Mouse (Mus musculus) layer of hippocampus, adult 11-12 months (tissue): ENCODE measurements around the gene Fer.
A peak's percentile ranks its signal among the peaks of the same experiment; 100 is the strongest.

Source experiments
- DNase-seq: peaks from one replicate; pipeline ENCODE4 v3.0.0; 2022; ENCODE audit warnings: low spot score

Fer gene

DNA sequence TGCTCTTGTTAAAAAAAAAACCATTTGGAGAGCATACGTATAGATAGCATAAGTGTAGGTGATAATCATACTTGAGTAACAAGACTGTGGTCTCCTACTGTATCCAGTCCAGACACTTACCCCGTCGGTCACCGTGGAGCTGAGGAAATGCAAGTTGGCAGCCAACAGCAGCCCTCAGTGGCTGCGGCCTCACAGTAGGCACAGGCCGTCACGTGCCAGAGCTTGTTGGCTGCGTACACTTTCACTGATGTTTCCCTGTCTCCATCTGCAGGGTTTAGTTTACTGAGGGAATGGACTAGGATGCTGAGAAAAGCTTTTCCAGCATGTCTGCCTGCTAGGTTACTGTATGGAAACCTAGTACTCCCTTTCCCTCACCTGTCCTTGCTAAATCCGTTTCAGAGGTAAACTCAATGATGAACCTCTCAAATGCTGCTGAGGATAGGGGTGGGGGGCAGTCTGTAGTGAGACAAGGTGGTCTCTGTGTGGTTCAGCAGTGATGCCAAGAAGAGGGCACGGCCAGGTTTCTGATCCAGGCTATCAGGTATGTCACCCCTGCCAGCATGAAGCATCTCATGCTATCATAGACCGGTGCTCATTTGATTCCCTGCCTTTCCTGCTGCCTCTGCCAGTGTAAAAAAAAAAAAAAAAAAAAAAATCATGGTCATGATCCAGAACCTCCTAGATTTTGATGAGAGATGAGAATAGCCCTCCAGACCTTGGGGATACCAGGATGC is 224.2 kb downstream of the Fer start:
- DNase-seq = no peak

DNA sequence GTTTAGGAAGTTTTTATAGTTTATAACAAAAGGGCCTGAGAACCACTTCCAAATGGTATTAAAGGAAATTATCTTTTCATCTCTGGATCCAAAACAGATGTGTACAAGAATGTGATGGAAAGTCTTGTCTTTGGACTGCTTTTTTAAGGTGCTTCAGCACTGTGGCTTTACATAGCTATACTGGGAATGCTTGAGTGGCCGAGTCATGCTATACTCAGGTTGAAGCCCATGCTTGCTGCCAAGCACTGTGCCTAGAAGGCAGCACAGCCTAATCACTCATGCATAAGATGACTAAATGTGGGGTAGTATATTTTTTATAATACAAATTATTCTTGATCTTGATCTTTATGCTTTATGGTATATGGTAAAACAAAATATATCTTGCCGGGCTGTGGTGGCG is 225.0 kb downstream of the Fer start:
- DNase-seq = no peak

DNA sequence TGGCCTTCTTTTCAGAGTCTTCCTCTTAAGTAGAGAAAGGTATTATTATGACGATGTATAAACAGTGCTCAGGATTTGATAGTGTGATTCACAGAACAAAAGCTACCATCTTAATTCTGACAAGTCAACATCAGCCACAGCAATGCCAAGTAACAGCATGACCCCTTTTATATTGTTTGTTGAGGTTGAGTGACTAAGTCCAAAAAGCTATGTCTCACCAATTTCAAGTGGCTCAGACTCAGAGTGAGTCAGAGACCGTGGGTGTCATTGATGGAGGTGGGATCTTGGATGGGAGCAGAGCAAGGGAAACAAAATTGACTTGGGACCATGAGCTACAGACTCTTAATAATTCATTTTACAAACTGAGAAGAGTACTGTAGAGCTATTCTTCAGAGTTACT is 230.9 kb downstream of the Fer start:
- DNase-seq = no peak

DNA sequence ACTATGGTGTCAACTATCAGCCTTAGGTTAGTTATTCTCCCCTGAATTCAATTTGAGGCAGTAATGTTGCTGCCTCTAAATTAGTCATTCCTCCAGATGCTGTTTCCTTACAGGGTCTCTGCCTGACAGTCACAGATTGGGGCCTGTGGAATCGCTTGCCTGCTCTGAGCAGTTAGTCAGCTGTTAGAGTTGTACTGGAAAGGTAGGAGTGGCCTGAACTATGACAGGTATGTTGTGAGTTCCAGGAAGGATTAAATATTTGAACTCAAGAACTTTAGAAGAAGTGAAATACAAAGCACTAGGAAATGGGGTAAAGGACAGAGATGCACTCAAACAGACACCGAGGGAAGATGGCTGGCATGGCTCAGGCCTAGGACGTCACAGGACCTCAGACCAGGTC is 233.9 kb downstream of the Fer start:
- no peak for DNase-seq

DNA sequence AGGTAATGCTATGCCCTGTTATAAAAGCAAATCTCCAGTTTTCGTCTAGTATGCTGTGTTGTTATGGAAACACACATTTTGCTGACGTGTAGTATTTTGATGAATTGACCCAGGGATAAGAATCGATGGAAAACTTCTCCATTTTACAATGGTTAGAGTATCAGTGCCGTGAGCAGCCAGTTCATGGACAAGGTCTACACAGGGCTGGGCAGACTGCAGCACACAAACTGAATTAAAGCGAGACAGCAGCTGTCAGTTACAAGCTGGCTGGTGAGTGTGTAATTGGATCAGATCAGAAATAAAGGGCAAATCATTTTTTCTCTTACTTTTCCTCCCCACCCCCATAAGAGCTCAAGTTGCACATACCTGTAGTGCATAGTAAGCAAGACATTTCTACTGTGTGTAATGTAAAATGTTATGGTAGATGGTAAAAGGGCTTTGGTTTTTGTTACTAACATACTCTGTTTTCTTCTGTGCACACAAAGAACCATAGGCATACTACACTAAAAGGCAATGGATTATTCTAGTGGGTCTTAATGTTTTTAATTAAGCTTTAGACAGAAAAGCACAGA is 235.0 kb downstream of the Fer start:
- DNase-seq = no peak

DNA sequence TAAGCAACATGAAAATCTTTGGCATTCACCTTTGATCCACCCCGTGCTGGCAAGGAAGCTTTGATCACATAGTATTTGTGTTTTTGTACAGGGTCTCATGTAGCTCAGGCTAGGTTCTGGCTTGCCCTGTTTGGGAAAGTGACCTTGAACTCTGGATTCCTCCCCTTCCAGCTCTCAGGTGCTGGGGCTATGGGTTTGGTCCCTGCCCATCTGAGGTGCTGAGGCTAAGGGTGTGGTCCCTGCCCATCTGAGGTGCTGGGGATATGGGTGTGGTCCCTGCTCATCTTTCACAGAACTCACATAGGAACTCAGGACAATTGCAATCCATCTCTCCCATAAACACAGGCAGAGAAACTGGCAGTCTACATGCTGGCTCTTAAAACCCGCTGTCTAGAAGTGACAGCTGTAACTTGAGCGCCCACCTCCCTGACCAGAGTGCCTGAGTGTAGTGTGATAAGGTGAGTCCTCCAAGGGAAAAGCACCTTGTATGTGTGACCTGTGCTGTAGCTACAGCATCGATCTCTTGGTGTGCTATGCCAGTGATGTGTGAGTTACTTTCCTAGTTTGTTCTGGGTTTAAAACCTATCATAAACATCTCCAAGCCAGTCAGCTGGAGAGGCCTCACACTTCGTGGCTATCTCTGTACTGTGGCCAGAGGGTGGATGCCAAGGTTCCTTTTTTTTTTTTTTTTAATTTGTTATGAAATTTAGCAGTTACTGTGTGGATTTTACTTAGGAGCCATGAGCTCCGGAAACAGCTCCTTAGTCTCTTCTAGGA is 236.7 kb downstream of the Fer start:
- no peak for DNase-seq

DNA sequence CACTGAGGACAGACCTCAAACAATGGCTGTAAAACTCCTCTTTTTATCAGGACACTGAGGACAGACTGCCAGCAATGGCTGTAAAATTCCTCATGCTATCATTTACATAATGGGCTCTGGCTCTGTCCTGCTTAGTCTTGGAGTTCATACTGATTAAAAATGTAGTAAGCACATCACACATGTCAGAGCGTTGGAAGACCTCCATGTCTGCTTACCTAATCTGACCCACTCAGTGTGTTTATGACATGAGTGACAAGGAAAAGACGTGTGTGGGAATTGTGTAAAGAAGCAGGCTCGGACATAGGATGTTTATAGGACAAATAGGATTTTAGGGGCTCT is 237.3 kb downstream of the Fer start:
- no peak for DNase-seq

DNA sequence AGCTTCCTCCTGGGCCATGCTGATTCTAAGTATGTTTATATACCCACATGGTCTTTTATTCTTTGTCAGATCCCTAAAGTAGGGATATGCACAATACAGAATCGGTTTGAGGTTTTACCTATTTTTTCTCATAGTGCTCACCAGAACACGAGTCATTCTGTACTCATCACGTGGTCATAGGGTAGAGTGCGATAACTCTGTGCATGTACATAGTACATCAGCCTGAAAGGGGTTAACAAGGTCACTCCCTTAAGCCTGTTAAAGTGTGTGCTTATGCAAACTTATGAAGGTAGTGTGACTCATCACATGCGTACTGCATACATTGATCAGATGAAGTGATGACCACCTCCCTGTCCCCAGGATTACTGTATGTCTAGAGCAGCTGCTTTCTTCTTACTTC is 245.9 kb downstream of the Fer start:
- no peak for DNase-seq

DNA sequence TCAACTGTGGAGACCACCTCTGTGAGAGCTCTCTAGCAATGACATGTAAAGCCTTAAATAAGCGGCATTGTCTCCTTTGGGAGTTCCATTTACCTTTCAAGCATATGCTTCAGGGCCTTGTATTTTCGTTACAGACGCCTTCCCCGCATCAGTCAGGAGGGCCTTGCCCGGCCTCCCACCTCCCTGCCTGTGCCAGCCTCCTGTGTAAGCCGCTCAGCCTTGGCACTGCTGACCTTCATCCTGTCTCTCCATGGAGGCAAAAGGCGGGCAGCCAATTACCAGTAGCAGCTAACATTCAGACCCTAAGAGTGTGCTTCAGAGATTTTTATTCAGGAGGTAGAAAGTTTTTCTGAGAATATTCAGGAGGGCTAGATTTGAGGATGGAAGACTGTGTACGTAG is 247.0 kb downstream of the Fer start:
- DNase-seq = no peak

DNA sequence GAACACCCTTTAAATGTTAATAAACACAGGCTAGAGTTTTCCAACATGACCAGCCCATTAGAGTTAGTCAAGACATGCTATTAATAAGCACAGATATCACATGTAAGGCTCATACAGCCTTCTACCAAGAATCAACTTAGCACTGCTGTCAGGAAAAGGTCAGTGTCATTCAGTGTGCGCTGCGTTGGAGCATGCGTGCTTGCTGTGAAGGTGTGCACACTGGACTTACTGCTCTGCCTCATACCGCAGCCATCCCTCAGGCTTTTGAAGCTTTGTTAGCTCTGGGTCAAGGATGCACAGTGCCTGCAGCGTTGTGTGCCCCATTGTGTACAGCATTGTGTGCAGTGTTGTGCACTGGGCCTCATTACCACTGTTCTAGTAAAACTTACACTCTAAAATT is 250.8 kb downstream of the Fer start:
- no peak for DNase-seq

DNA sequence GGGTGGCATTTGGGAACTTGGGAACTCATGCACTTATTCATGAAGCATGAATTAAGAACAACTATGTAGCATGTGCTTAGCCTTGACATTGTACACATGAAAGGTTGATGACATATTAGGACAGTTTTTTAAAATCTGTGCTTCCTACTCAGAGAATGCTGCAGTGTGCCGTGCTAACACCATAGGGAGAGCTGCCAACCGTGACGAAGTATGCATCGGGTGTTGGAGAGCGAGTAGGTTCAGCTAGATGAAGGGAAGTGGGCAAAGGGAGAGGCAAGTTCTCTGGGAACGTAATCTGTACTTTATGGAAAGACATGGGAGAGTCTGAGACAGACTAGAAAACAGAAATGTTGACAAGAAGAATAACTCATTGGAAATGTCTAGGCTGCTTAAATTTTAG is 253.9 kb downstream of the Fer start:
- DNase-seq = no peak

DNA sequence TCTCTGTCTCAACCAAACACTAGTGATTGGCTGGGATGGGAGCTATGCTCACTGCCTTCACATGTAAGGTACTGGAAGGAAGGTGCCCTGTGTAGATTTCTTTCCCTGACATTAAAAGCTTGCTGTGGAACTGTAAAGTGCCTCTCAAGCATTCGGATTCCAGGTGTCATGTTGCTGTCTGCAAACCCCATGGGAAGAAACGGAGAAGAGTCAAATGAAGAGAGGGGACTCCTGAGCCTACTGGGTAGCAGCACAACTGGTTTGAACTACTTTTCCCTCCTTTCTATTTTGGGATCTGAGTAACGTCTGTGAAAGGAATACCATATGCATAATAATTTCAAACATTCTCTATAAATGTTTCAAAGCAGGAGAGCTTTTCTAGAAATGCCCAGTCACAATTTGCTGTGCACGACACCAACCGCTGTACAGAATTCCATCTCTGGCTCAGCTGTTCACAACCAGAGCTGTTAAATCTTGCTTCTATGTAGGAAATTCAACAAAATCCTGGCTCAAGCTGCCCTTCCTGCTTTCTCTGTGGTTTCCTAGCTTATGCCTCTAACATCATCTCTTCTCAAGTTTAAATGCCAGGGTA is 256.9 kb downstream of the Fer start:
- no peak for DNase-seq

DNA sequence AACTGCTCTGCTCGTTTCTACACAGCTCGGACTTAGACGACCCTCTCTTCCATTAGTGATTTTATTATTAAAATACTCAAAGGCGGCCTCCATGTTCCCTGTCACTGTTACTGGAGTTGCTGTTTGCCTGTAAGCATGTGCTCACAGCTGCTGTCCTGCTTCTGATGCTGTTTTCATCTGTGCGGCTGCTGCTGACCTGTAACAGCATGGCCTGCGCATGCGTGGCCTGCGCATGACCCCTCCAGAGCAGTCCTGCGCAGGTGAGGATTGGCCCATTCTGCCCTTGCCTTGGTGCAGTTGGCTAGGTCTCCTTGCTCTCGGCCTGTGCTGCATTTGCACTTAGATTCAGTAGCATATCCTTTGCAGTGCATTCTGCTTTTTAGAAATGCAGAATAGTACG is 259.7 kb downstream of the Fer start:
- DNase-seq = no peak

DNA sequence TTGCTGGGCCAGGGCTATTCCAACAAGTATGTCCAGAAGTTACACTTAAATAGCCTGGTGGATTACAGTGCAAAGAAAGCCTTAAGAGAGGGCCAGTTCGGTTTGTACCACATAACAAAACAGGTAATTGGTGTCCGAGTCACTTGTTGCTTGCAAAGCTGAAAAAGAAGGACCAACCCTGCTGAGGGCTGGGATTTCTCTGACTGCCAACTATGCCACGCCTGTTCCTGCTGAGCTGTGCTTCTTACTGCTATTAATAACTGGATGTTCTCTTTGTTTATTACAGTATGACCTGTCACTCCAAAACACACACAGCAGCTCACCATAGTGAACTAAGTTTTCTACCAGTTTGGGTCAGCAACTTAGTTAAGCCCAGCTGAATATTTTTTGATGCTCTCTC is 260.9 kb downstream of the Fer start:
- no peak for DNase-seq

DNA sequence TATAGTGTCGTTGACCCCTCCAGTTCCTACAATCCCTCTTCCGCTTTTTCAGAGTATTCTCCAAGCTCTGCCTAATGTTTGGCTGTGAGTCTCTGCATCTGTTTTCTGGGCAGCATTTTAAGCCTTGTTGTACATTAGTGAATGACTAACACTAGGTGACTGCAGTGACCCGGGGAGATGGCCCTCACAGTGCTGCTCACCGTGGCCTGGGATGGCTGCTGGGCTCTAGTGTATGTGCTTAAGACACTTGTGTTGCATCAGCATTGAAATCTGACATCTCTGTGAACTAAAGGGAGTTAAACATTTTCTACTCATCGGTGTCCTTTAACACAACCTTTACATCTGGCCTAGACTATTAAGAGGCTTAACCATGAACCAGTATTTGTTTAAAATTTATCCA is 264.0 kb downstream of the Fer start:
- no peak for DNase-seq

DNA sequence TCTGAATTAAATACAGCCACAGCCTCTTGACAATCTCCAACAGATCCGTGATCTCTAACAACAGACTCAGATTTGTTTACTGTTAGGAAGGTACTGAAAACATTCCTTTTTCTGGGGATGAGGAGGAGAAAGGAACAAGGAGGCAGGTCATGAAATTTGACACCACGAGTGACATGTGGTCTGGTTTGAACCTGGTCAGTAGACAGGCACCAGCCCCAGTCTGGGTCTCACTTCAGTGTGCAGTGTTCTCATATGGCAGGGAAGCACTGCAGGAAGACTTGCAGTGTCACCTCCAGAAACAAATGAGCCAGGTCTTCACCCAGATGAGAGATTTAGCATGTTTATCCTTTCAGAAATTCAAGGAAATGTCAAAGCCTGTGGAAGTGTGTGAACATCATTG is 266.9 kb downstream of the Fer start:
- DNase-seq = no peak

DNA sequence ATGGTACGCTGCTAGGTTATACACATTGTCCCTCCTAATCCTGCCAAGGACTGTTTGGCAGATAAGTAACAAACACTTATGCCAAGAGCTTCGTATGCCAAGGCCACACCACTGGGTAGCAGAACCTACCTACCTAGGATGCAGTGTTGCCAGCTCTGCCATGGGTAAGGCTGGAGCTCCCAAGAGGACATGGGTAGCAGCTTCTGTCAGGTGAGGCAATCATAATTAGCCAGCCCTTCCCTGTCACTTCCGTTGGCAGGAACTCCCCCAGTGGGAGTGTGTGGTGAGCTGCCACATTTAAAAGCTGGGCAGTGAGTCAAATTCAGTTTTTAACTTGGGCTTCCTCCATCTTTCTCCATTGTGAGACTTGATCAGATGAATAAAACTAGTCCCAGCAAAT is 267.5 kb downstream of the Fer start:
- peak; percentile 71 for DNase-seq

DNA sequence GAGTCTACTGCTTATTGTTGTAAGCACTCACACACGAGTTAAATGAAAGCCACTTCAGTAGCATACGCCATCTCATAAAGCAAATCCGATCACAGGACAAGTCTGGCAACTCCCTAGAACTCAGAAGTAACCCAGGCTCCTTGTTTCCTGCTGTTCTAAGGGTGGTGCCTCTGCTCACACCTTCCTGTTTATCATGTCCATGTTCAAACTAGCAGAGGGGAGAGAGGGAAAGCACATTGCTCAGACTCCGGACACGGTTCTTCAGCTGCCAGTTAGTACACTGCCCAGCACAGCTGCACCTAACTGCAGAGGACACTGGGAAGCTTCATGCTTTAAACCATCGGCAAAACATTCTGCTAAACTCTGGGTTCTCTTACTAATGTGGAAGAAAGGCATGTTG is 269.3 kb downstream of the Fer start:
- no peak for DNase-seq

DNA sequence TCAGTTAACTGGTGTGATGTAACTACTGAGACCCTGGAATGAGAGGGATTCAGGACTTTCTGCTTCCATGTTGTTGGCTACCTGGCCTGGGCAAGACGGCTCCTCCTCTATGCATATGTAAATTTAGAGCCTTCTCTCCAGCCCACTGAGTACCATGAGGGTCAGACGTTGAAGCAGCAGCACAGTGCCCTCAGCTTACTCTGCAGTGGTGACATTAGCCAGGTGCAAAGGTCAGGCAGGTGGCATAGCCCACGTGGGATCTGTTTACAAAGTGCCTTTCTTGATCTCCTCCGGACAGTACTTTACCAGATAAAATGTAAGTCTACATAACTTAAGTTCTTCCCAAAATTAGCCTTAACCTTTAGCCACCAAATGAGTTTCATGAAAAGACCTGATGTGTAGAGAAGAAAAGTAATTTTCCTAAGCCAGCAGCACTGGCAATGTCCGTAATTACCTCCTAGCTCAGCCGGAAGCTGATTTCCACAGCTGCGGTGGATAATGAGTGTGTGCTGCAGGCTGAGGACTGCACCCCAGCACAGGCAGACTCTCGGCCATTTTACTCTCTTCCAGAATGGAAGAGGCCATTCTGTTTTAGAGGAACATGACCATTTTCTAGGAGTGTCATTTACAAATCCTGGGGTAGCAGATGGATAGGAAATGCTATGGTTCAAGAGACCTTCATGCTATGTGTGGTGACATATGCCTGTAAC is 273.2 kb downstream of the Fer start:
- DNase-seq = no peak

DNA sequence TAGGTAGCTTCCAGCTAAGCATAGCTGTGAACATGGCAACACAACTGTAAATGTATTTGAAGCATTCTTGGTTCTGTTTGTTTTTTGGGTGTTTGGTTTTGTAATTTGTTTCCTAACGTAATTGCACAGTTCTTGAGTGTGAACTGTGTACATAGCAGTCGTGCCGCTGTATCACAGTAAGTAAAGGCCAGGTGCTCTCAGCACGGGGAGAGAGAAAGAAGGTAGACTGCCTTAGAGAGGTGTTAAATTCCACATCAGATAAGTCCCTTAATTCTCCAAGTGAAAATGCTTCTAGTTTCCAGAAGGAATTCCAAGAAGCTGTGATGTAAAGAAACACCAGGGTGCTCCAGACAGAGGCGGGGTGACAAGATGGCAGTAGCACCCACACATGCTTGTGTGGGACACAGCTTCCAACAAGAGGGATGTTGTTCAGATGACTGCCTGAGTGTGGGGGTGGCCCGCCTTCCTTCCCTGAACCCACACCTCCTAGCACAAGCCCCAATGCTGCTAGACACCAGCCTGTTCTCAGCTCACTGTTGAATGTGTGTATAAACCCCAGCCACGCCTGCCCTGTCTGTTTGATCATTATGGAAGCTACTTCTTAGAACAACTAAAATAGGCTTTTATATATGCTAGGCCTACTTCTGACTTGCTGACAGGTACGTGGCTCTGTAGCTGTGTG is 275.3 kb downstream of the Fer start:
- no peak for DNase-seq

DNA sequence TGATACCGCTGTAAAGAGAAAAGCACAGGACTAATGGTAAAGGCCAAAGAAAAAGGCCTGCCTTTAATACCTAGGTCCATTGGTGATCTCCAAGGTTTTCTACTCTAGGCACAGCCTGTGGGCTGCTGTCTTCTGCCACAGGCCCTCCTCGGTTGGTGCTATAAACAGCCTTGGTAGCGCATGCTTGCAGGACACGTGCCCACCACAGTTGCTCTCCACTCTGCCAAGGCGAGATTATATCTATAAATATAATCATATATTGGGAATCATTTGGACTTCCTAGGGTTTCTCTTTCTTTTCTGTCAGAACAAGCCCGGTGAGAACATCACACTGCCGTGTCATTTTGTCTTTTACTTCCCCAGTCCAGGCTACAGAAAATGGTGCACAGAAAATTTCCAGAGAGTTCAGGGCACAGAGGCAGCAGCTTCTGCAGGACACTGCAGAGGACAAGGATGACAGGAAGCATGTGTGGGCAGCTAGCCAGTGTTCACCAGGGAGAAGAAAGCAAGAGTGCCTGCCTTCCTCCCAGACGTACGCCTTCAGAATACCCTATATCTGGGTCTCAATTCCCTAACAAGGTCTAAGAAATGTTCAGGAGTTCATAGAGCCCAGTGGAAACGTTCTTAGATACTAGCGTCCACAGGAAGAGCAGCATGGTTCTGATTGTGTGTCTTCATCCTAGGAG is 276.5 kb downstream of the Fer start:
- DNase-seq = no peak
